Mouse (Mus musculus) megakaryocyte, adult 5-6 weeks (primary cell): ENCODE measurements around the gene Eef1b2. TPM values are rescaled to one million over a fixed set of nuclear protein-coding genes. Genes with fewer than 3 reads are reported as not detected.

Experiments used
- total RNA-seq, 2 experiments: library from RNA; stranded (forward) in 1 of 2; stranded (reverse) in 1 of 2; fragments of 153-499, 151-499 nt in 1 of 2; fragments of 221-1000, 200-1000 nt in 1 of 2; gene quantifications; 2 replicates each; pipeline versions ENCODE4 v1.2.3 to v1.2.4; 2015 to 2017

Gene Eef1b2
- total RNA-seq, 2 experiments from 2014 or later: 903 to 1,756 TPM

Other genes with a start within 250 kb of the Eef1b2 start
- 35.5 and 36.0 TPM in 2 replicates for gene Ino80d, start 62.2 kb upstream of the Eef1b2 start, total RNA-seq (2015)
- 13.8 and 19.9 TPM in 2 replicates for gene Ino80d, start 62.2 kb upstream of the Eef1b2 start, total RNA-seq (2017)
- 91.8 and 101 TPM in 2 replicates for gene Ndufs1, start within 50 bp of the Eef1b2 start, total RNA-seq (2015)
- 87.4 and 108 TPM in 2 replicates for gene Ndufs1, start within 50 bp of the Eef1b2 start, total RNA-seq (2017)
- gene Gpr1, start 37.7 kb downstream of the Eef1b2 start, total RNA-seq (2015): not detected in 2 replicates
- gene Gpr1, start 37.7 kb downstream of the Eef1b2 start, total RNA-seq (2017): not detected in 2 replicates
- not detected in 2 replicates for gene Zdbf2, start 96.4 kb downstream of the Eef1b2 start, total RNA-seq (2015)
- gene Zdbf2, start 96.4 kb downstream of the Eef1b2 start, total RNA-seq (2017): not detected in 2 replicates